Mouse (Mus musculus) gastrocnemius, postnatal 36 days (tissue): Measurements from ENCODE around the gene Blcap. TPM values are rescaled to one million over a fixed set of nuclear protein-coding genes. Genes with fewer than 3 reads are reported as not detected.

ENCODE experiments used
- DNase-seq, 2 experiments: peaks; one replicate each; pipeline ENCODE4 v3.0.0; 2022
- intact Hi-C: fragments of 180-260 bp; cut with DNase I; formaldehyde crosslinking; loops from one replicate; pipeline ENCODE4 v1.15.1; 2025
- microRNA-seq, 2 experiments: library from miRNA; unstranded; fragments of <30 nt; microRNA quantifications; one replicate each; pipeline ENCODE4 v1.2.0; 2021
- total RNA-seq, 2 experiments: library from RNA; stranded (reverse); gene quantifications; 2 replicates each; pipeline ENCODE4 v1.2.3; 2021

Blcap gene
- total RNA-seq, 2 experiments from 2014 or later = 25.4 to 25.6 TPM

- DNase-seq = no peak
- intact Hi-C loops = no loop called here
These were observed 40.8 kb downstream of the Blcap start for GRCm38 (mm10) chr2:157530056-157530955.

GRCm38 (mm10) chr2:157522556-157522955 is 48.5 kb downstream of the Blcap start:
- intact Hi-C loops = no loop called here
- DNase-seq = no peak

GRCm38 (mm10) chr2:157520496-157520895 is 50.6 kb downstream of the Blcap start:
- DNase-seq = no peak
- intact Hi-C loops = no loop called here

GRCm38 (mm10) chr2:157519452-157519851 is 51.6 kb downstream of the Blcap start:
- peak in 1 of 2 experiments; percentile 18 for DNase-seq
- intact Hi-C loops = no loop called here

- DNase-seq = no peak
- intact Hi-C loops = no loop called here
These were observed 52.6 kb downstream of the Blcap start for GRCm38 (mm10) chr2:157518451-157518850.

- no peak for DNase-seq
- intact Hi-C loops = no loop called here
These were observed 53.5 kb downstream of the Blcap start for GRCm38 (mm10) chr2:157517526-157517925.

- intact Hi-C loops = no loop called here
- no peak for DNase-seq
These were observed 56.7 kb downstream of the Blcap start for GRCm38 (mm10) chr2:157514353-157514752.

GRCm38 (mm10) chr2:157513737-157514208 is 57.3 kb downstream of the Blcap start:
- DNase-seq = no peak
- intact Hi-C loops = no loop called here

- intact Hi-C loops = no loop called here
- DNase-seq = no peak
These were observed 58.2 kb downstream of the Blcap start for GRCm38 (mm10) chr2:157512859-157513258.

- DNase-seq = no peak
- intact Hi-C loops = no loop called here
These were observed 61.0 kb downstream of the Blcap start for GRCm38 (mm10) chr2:157510031-157510430.

GRCm38 (mm10) chr2:157509182-157509581 is 61.9 kb downstream of the Blcap start:
- intact Hi-C loops = no loop called here

GRCm38 (mm10) chr2:157506779-157507178 is 64.3 kb downstream of the Blcap start:
- no peak for DNase-seq
- intact Hi-C loops = no loop called here

More at GRCm38 (mm10) chr2:157509182-157509581, 61.9 kb downstream of the Blcap start:
- DNase-seq = no peak

Small RNA genes within 50 kb of the gene (microRNA-seq; reads per million reads assigned to microRNA genes)
- gene Gm23134 = 0 reads per million in 2 experiments

Other genes with a start within 250 kb of the Blcap start
- not detected for gene Ghrh, start 223.8 kb downstream of the Blcap start, total RNA-seq
- 10 to 100 TPM; 15.3 to 15.6 TPM for gene Manbal, start 203.7 kb downstream of the Blcap start, total RNA-seq
- 1 to 10 TPM; 2.9 to 3.5 TPM for gene Src, start 152.8 kb downstream of the Blcap start, total RNA-seq
- 1 to 10 TPM in 1 of 2 experiments, under 1 TPM in 1; 0.84 to 1.9 TPM for gene Nnat, start 11.2 kb downstream of the Blcap start, total RNA-seq
- 1 to 10 TPM; 5.9 to 7.9 TPM for gene Ctnnbl1, start 166.1 kb upstream of the Blcap start, total RNA-seq